Mouse (Mus musculus) midbrain, embryonic 14.5 days (tissue): ENCODE data around the gene Pkhd1. TPM values are rescaled to one million over a fixed set of nuclear protein-coding genes. Genes with fewer than 3 reads are reported as not detected.
"Not testable (repeated sequence)": the region's sequence is repeated elsewhere in the genome, so short reads cannot be mapped to it uniquely, and the experiment has no call there.

Experiments used
- ATAC-seq: fragments of 200-750 bp; cut with Nextera tagmentation; 2 replicates; pipeline ENCODE4 v1.8.0; 2017; ENCODE audit warnings: moderate number of reproducible peaks, moderate library complexity; ENCODE audit not compliant: low FRiP score, low TSS enrichment
- DNase-seq: peaks from one replicate; pipeline ENCODE4 v3.0.0-alpha.2; 2015
- H3K27ac ChIP-seq: fragments of 300-500 bp; sonication (generic); replicated peaks from 2 replicates; pipeline ENCODE4 v1.5.1; 2014; ENCODE audit warnings: mild to moderate bottlenecking, low read depth, low read length, moderate library complexity
- H3K27me3 ChIP-seq: fragments of 300-500 bp; sonication (generic); 2 replicates; pipeline ENCODE4 v1.6.1; 2014; ENCODE audit warnings: low read length, control low read depth, mixed read lengths; ENCODE audit not compliant: control insufficient read depth, insufficient read depth
- H3K36me3 ChIP-seq: fragments of 300-500 bp; sonication (generic); 2 replicates; pipeline ENCODE4 v1.6.1; 2014; ENCODE audit warnings: low read length, control low read depth; ENCODE audit not compliant: control insufficient read depth, insufficient read depth
- H3K4me1 ChIP-seq: fragments of 300-500 bp; sonication (generic); 2 replicates; pipeline ENCODE4 v1.6.1; 2014; ENCODE audit warnings: mild to moderate bottlenecking, antibody characterized with exemption, low read length, control low read depth; ENCODE audit not compliant: control insufficient read depth, insufficient read depth
- H3K4me2 ChIP-seq: fragments of 300-500 bp; sonication (generic); 2 replicates; pipeline ENCODE4 v1.6.1; 2014; ENCODE audit warnings: mild to moderate bottlenecking, low read length, moderate library complexity
- H3K4me3 ChIP-seq: fragments of 300-500 bp; sonication (generic); replicated peaks from 2 replicates; pipeline ENCODE4 v1.5.1; 2014; ENCODE audit warnings: low read depth, low read length
- H3K9ac ChIP-seq: fragments of 300-500 bp; sonication (generic); replicated peaks from 2 replicates; pipeline ENCODE4 v1.6.1; 2014; ENCODE audit warnings: mild to moderate bottlenecking, low read length, moderate library complexity
- H3K9me3 ChIP-seq: fragments of 300-500 bp; sonication (generic); 2 replicates; pipeline ENCODE4 v1.6.1; 2016; ENCODE audit warnings: low read length, control low read depth, mixed read lengths; ENCODE audit not compliant: control insufficient read depth
- WGBS: fragments of 180-500 bp; shearing (Covaris S2); extraction: QIAGEN DNeasy Blood & Tissue Kit; methylation state at CpG from one replicate; pipeline ENCODE4 v1.1.7; 2014; 5-methylcytosine and 5-hydroxymethylcytosine counted together
- polyA plus RNA-seq: library from polyadenylated mRNA; unstranded; fragments of >200 nt; fragmentation: Nextera tagmentation; extraction: Ambion mirVana; gene quantifications from 2 replicates; pipeline ENCODE4 v1.2.1, GENCODE M21; 2014

Pkhd1 gene
- polyA plus RNA-seq, 1 experiment from 2014 or later = 0.03 TPM

DNA sequence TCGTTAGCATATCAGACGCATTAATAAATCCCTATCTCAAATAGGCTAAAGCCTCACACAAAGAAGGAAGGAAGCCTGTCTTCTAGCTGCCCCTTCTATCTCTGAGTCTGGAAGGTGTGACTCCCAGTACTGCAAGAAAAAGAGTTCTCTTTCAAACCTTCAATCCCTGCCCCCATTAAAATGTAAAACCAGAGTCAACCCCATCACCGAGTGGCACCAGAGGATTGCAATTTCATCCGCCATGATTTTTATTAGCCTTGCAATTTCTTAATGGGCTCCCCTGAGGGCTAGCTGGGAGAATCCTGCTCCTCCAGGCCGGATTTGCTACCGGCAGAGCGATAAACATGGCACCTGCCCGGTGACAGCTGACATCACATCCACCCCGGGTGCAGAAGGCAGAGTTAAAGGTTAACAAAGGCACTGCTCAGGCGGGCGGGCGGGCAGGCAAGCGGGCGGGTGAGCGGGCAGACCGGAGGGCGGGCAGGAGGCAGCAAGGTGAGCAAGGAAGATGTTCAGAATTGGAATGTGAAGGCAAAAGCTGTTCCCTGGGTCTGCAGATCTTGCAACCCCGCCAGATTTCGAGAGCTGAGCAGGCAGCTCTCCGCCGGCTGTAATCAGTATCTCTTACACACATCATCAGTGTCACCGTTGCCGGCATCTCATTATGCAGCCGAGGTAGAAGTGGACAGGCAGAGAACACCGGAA lies 140.2 kb downstream of the Pkhd1 start:
- Histone ChIP-seq H3K4me2 (peak overlapping the region; percentile 72), H3K9ac (peak overlapping the region; percentile 67), H3K27me3 (no peaks in the 10 kb centered on the region), H3K36me3 (no peaks in the 10 kb centered on the region), H3K4me1 (no peaks in the 10 kb centered on the region; the same call in 1 of the 2 replicates), H3K27ac (peak overlapping the region; percentile 93), H3K9me3 (no peaks in the 10 kb centered on the region), H3K4me3 (peak overlapping the region; percentile 42)
- DNase-seq (peak; percentile 82), ATAC-seq (peak; percentile 84)
- WGBS = 3% methylated on average over 25 of the region's 25 CpGs

DNA sequence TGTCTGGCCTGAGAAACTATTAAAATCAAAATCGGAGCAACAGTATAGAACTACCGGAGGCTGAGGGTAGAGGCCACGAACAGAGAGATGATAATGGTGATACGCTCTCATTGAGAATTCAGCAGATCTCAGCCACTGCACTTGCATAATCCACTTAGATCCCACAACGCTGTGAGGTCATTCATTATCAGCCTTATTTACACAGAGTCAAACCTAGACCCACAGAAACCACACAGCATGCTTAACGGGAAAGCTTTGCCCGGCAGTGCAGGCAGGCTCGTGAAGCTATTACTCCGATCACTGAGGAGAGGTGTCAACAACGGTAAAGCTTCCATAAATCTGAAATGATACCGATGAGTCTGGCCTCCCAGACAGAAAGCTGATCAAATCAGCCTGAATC lies 147.1 kb downstream of the Pkhd1 start:
- Histone ChIP-seq H3K9me3 (no peaks in the 10 kb centered on the region), H3K4me2 (no peak overlapping the region), H3K4me1 (no peaks in the 10 kb centered on the region; the same call in 1 of the 2 replicates), H3K27me3 (no peaks in the 10 kb centered on the region), H3K36me3 (no peaks in the 10 kb centered on the region), H3K27ac (no peak overlapping the region), H3K9ac (no peak overlapping the region), H3K4me3 (no peak overlapping the region)
- no peak for DNase-seq
- no peak for ATAC-seq
- WGBS = 60% methylated on average over 11 of the region's 11 CpGs

DNA sequence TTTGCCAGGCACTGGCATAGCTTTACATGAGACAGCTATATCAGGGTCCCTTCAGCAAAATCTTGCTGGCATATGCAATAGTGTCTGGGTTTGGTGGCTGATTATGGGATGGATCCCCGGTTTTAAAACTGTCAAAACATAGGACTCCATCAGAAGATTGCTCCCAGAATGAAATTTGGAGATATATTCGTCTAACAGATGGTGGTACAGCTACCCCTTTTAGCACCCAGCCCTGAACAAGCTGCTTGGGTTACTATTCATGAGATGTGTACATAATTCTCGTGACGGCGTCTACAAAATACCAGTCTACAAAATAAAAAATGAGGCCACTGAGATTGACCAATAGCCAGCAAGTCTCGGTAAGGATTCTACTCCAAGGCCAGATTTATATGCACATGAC lies 147.5 kb downstream of the Pkhd1 start:
- no peaks in the 10 kb centered on the region for H3K9me3 ChIP-seq
- no peaks in the 10 kb centered on the region; the same call in 1 of the 2 replicates for H3K4me1 ChIP-seq
- ATAC-seq (no peak), DNase-seq (no peak)
- no peaks in the 10 kb centered on the region for H3K27me3 ChIP-seq
- no peak overlapping the region for H3K4me2 ChIP-seq
- no peak overlapping the region for H3K9ac ChIP-seq
- H3K4me3 ChIP-seq = no peak overlapping the region
- WGBS = 86% methylated on average over 6 of the region's 6 CpGs
- H3K36me3 ChIP-seq = no peaks in the 10 kb centered on the region
- H3K27ac ChIP-seq = no peak overlapping the region

DNA sequence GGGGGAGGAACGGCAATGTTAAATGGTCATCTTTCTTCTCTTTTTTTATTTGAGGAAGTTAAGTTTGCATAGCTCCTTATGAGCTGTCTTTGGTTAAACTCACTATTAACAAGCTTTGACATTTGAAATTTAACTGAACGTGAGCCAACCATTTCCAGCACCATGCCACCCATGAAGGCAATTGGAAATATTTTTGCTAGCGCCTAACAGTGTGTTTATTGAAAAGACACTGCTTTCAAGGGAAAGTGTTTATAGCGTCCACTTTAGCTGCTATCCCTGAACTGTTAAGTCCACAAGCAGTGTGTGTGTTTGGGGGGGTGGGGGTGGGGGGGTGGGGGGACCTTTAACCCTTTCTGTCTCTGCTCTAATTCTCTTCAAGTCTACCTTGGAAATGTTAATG lies 151.4 kb downstream of the Pkhd1 start:
- no peak for ATAC-seq
- Histone ChIP-seq H3K27me3 (no peaks in the 10 kb centered on the region), H3K4me3 (no peak overlapping the region), H3K4me1 (no peaks in the 10 kb centered on the region; the same call in 1 of the 2 replicates), H3K4me2 (no peak overlapping the region), H3K27ac (no peak overlapping the region), H3K36me3 (no peaks in the 10 kb centered on the region), H3K9ac (no peak overlapping the region), H3K9me3 (no peaks in the 10 kb centered on the region)
- no peak for DNase-seq
- 72% methylated on average over 4 of the region's 4 CpGs for WGBS

DNA sequence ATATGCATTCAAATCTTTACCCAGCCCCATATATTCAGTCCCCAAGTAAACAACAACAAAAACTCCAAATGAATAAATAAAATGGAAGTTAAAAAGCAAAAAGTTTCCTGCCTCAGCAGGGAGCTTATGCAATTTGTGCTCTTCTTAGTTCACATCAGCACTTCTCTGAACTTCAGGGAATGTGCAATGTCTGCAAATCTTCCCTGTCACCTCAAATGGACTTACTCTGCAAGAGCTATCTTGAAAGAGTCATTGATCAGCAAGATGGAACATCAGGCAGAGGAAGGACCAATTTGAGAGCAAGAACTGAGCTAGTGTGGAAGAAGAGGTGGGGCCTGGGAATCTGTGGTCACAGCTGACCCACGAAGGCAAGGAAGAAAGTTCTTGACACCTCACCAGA lies 163.2 kb downstream of the Pkhd1 start:
- Histone ChIP-seq H3K36me3 (no peaks in the 10 kb centered on the region), H3K4me2 (no peak overlapping the region), H3K27ac (no peak overlapping the region), H3K27me3 (no peaks in the 10 kb centered on the region), H3K9me3 (no peaks in the 10 kb centered on the region), H3K4me1 (no peaks in the 10 kb centered on the region), H3K4me3 (no peak overlapping the region), H3K9ac (no peak overlapping the region)
- WGBS = 79% methylated on average over 1 of the region's 1 CpGs
- ATAC-seq (no peak), DNase-seq (no peak)

DNA sequence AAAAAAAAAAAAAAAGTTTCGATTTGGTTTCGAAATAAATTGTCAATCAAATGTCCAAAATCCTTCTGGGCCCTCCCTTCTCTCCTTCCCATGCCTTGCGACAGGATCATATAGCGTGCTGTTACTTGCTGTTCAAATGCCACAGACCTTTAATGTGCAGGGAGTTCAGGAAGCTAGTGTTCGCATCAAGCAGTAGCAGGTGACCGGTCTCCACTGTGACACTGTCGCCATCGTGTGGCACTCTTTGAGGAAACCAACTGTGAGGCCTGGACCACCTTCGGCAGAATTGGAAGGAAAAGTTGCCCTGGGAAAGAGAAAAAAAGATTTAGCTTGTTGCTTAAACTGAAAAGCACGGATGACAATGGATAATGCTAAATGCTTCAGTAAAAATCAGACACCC lies 167.8 kb downstream of the Pkhd1 start:
- no peaks in the 10 kb centered on the region for H3K27me3 ChIP-seq
- no peak overlapping the region for H3K4me2 ChIP-seq
- no peak overlapping the region for H3K27ac ChIP-seq
- ATAC-seq (peak; percentile 69), DNase-seq (peak; percentile 88)
- H3K9ac ChIP-seq = no peak overlapping the region
- no peak overlapping the region for H3K4me3 ChIP-seq
- WGBS = 22% methylated on average over 10 of the region's 10 CpGs
- H3K36me3 ChIP-seq = no peaks in the 10 kb centered on the region
- H3K9me3 ChIP-seq = no peaks in the 10 kb centered on the region
- H3K4me1 ChIP-seq = no peaks in the 10 kb centered on the region

DNA sequence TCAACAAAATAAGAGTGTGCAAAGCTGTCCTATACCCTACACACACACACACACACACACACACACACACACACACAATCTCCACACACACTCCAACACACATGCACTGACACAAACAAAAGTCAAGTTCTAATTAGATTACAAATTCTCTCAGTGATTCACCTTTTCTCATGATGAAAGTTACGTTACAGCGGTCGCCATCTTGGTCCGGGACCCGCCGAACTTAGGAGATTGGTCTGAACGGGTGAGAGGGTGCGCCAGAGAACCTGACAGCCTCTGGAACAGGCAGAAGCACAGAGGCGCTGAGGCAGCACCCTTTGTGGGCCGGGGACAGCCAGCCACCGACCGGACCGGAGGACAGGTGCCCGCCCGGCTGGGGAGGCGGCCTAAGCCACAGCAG lies 185.8 kb downstream of the Pkhd1 start:
- H3K27me3 ChIP-seq, H3K36me3 ChIP-seq, H3K9me3 ChIP-seq, H3K4me3 ChIP-seq, H3K9ac ChIP-seq, H3K27ac ChIP-seq, H3K4me2 ChIP-seq, H3K4me1 ChIP-seq, ATAC-seq, DNase-seq: not testable (repeated sequence)
- WGBS = 92% methylated on average over 16 of the region's 16 CpGs

DNA sequence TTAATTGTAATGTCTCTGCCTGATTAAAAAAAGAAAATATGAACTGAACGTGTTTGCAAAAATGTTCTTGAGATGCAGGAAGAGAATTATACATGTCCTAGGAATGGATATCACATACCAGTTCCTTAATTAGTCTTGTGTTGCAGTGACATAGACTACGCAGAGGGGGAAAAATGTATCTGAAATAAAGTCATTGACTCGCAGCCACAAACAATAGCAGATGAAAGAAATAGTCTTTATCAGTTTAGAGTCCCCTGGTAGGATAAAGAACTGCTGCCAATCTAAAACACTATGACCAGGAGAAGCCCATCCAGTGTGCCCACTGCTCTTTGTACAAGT lies 188.8 kb downstream of the Pkhd1 start:
- Histone ChIP-seq H3K9ac (no peak overlapping the region), H3K4me1 (peaks cover 8% of the 10 kb centered on the region; the same call in 1 of the 2 replicates), H3K4me3 (no peak overlapping the region), H3K27me3 (no peaks in the 10 kb centered on the region; the same call in 1 of the 2 replicates), H3K27ac (no peak overlapping the region), H3K4me2 (peak overlapping the region; percentile 35; the same call in 1 of the 2 replicates), H3K9me3 (no peaks in the 10 kb centered on the region), H3K36me3 (no peaks in the 10 kb centered on the region)
- WGBS = 58% methylated on average over 3 of the region's 3 CpGs
- no peak for ATAC-seq
- DNase-seq = no peak

DNA sequence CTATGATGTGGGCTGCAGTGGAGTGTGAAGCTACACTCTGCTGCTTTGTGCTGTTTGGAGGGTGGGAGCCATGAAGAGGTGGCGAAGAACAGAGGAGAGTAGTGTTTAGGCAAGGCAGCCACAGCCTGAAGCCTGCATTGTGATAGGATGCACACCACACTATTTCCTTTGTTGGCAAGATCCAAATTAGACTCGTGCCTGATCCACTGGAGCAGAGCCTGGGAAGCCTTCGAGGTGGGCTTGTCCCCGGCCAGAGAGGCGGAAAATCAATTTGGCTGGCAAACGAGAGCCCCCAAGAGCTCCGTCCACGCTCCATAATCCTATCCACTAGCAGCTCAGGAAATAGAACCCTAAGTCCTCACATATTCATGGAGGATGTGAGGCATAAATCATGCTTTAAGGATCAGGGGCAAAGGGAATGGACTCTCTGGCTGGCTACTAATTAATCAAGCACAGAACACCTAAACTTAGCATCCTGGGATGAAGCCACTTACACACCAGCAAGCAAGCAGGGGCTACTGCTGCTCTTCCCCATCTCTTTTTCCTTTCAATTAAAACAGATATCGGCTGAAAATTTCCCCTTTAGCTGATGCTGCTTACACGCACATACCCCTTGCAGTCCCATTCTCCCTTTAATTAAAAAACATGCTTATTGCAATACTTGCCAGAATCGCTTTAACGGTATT lies 189.4 kb downstream of the Pkhd1 start:
- Histone ChIP-seq H3K4me3 (0 out of 2 replicates have a peak overlapping the region, but pooled peaks have one; percentile 0), H3K27ac (peak overlapping the region; percentile 14), H3K9me3 (no peaks in the 10 kb centered on the region), H3K9ac (no peak overlapping the region), H3K36me3 (no peaks in the 10 kb centered on the region), H3K27me3 (no peaks in the 10 kb centered on the region; the same call in 1 of the 2 replicates), H3K4me1 (peaks cover 8% of the 10 kb centered on the region; the same call in 1 of the 2 replicates), H3K4me2 (peak overlapping the region; percentile 35)
- ATAC-seq = peak; percentile 89
- whole genome bisulfite sequencing = 22% methylated on average over 12 of the region's 12 CpGs
- DNase-seq = peak; percentile 78
